Mouse (Mus musculus) heart, embryonic 15.5 days (tissue): Measurements from ENCODE around the gene Naa60. TPM values are rescaled to one million over a fixed set of nuclear protein-coding genes. Genes with fewer than 3 reads are reported as not detected.
A peak's percentile ranks its signal among the peaks of the same experiment; 100 is the strongest.

Experiments
- ATAC-seq: fragments of 200-750 bp; cut with Nextera tagmentation; replicated peaks from 2 replicates; pipeline ENCODE4 v1.8.0; 2017; ENCODE audit warnings: low read depth, moderate TSS enrichment; ENCODE audit not compliant: insufficient number of reproducible peaks, insufficient read depth, low FRiP score
- H3K27ac ChIP-seq: fragments of 300-500 bp; sonication (generic); 2 replicates; pipeline ENCODE4 v1.5.1; 2015; ENCODE audit warnings: mild to moderate bottlenecking, inconsistent platforms
- H3K27me3 ChIP-seq: fragments of 300-500 bp; sonication (generic); 2 replicates; pipeline ENCODE4 v1.6.1; 2015; ENCODE audit warnings: inconsistent platforms
- H3K36me3 ChIP-seq: fragments of 300-500 bp; sonication (generic); 2 replicates; pipeline ENCODE4 v1.6.1; 2015; ENCODE audit warnings: mild to moderate bottlenecking, inconsistent platforms
- H3K4me1 ChIP-seq: fragments of 300-500 bp; sonication (generic); replicated peaks from 2 replicates; pipeline ENCODE4 v1.6.1; 2015; ENCODE audit warnings: inconsistent platforms
- H3K4me2 ChIP-seq: fragments of 300-500 bp; sonication (generic); 2 replicates; pipeline ENCODE4 v1.6.1; 2015; ENCODE audit warnings: inconsistent platforms, mild to moderate bottlenecking, moderate library complexity
- H3K4me3 ChIP-seq: fragments of 300-500 bp; sonication (generic); 2 replicates; pipeline ENCODE4 v1.5.1; 2015; ENCODE audit warnings: mild to moderate bottlenecking, inconsistent platforms
- H3K9ac ChIP-seq: fragments of 300-500 bp; sonication (generic); 2 replicates; pipeline ENCODE4 v1.6.1; 2015; ENCODE audit warnings: mild to moderate bottlenecking, inconsistent platforms
- H3K9me3 ChIP-seq: fragments of 300-500 bp; sonication (generic); replicated peaks from 2 replicates; pipeline ENCODE4 v1.6.1; 2016; ENCODE audit warnings: inconsistent platforms
- WGBS: fragments of 180-500 bp; shearing (Covaris S2); methylation state at CpG from one replicate; pipeline ENCODE4 v1.1.7; 2015; ENCODE audit warnings: mixed read lengths; 5-methylcytosine and 5-hydroxymethylcytosine counted together
- polyA plus RNA-seq: library from polyadenylated mRNA; unstranded; fragments of >200 nt; fragmentation: Nextera tagmentation; extraction: Ambion mirVana; gene quantifications from 2 replicates; pipeline ENCODE4 v1.2.1, GENCODE M21; 2015

The Naa60 gene
- polyA plus RNA-seq, result 29.6 and 40.6 TPM in 2 replicates

GRCm38 (mm10) chr16:3872216-3873047 is at the start of gene Naa60:
Naa60 (plus strand) TSS chr16:3872375.
- peak within 1 kb of the TSS; percentile 59 for H3K4me3 ChIP-seq
- H3K27me3 ChIP-seq, result no peaks in the 10 kb centered on the region
- H3K4me1 ChIP-seq, result peaks cover 15% of the 10 kb centered on the region
- H3K36me3 ChIP-seq, result peaks cover 11% of the 10 kb centered on the region
- peak within 1 kb of the TSS; percentile 60 for H3K9ac ChIP-seq
- 4% methylated on average over 47 of the region's 47 CpGs for WGBS
- peak within 1 kb of the TSS; percentile 63 for H3K27ac ChIP-seq
- H3K4me2 ChIP-seq, result peak within 1 kb of the TSS; percentile 86
- H3K9me3 ChIP-seq, result no peaks in the 10 kb centered on the region
- peak; percentile 99 for ATAC-seq

- no peaks in the 10 kb centered on the region for H3K27me3 ChIP-seq
- H3K9me3 ChIP-seq, result no peaks in the 10 kb centered on the region
- H3K4me1 ChIP-seq, result no peaks in the 10 kb centered on the region
- H3K27ac ChIP-seq, result no peak overlapping the region
- H3K9ac ChIP-seq, result no peak overlapping the region
- ATAC-seq, result no peak
- no peaks in the 10 kb centered on the region for H3K36me3 ChIP-seq
- H3K4me3 ChIP-seq, result no peak overlapping the region
- 62% methylated on average over 3 of the region's 3 CpGs for WGBS
- no peak overlapping the region for H3K4me2 ChIP-seq
Measured at GRCm38 (mm10) chr16:3828021-3828420, 44.2 kb upstream of the Naa60 start.

GRCm38 (mm10) chr16:3829727-3830126 is 42.4 kb upstream of the Naa60 start:
- no peaks in the 10 kb centered on the region for H3K27me3 ChIP-seq
- H3K9me3 ChIP-seq, result no peaks in the 10 kb centered on the region
- no peaks in the 10 kb centered on the region for H3K4me1 ChIP-seq
- no peak overlapping the region for H3K9ac ChIP-seq
- no peak overlapping the region for H3K4me2 ChIP-seq
- no peak overlapping the region for H3K27ac ChIP-seq
- H3K4me3 ChIP-seq, result no peak overlapping the region
- no peaks in the 10 kb centered on the region for H3K36me3 ChIP-seq
- ATAC-seq, result no peak
- WGBS, result 79% methylated on average over 2 of the region's 2 CpGs

- ATAC-seq, result no peak
- Histone ChIP-seq H3K27me3 (no peaks in the 10 kb centered on the region), H3K36me3 (no peaks in the 10 kb centered on the region), H3K9ac (no peak within 1 kb of the TSS), H3K27ac (no peak within 1 kb of the TSS), H3K4me1 (no peaks in the 10 kb centered on the region), H3K9me3 (no peaks in the 10 kb centered on the region), H3K4me2 (no peak within 1 kb of the TSS), H3K4me3 (no peak within 1 kb of the TSS)
Measured at GRCm38 (mm10) chr16:3830588-3831109, 41.5 kb upstream of the Naa60 start, which contains the start of gene Olfr15. Olfr15 (plus strand) TSS chr16:3830878.

GRCm38 (mm10) chr16:3835461-3835860 is 36.7 kb upstream of the Naa60 start:
- no peak overlapping the region for H3K9ac ChIP-seq
- 77% methylated on average over 2 of the region's 2 CpGs for WGBS
- H3K9me3 ChIP-seq, result no peaks in the 10 kb centered on the region
- no peak for ATAC-seq
- no peaks in the 10 kb centered on the region for H3K36me3 ChIP-seq
- no peak overlapping the region for H3K4me2 ChIP-seq
- peaks cover 7% of the 10 kb centered on the region; the same call in 1 of the 2 replicates for H3K27me3 ChIP-seq
- no peak overlapping the region for H3K27ac ChIP-seq
- H3K4me1 ChIP-seq, result no peaks in the 10 kb centered on the region
- no peak overlapping the region for H3K4me3 ChIP-seq

GRCm38 (mm10) chr16:3839157-3839885 is 32.9 kb upstream of the Naa60 start:
- H3K4me1 ChIP-seq, result no peaks in the 10 kb centered on the region
- WGBS, result 42% methylated on average over 17 of the region's 17 CpGs
- H3K9me3 ChIP-seq, result no peaks in the 10 kb centered on the region
- H3K27me3 ChIP-seq, result peaks cover 7% of the 10 kb centered on the region; the same call in 1 of the 2 replicates
- ATAC-seq, result no peak
- no peak overlapping the region for H3K9ac ChIP-seq
- no peak overlapping the region for H3K4me3 ChIP-seq
- H3K4me2 ChIP-seq, result no peak overlapping the region
- H3K36me3 ChIP-seq, result no peaks in the 10 kb centered on the region
- no peak overlapping the region for H3K27ac ChIP-seq

GRCm38 (mm10) chr16:3842989-3843388 is 29.2 kb upstream of the Naa60 start:
- Histone ChIP-seq H3K27ac (no peak overlapping the region), H3K36me3 (no peaks in the 10 kb centered on the region), H3K4me1 (peaks cover 7% of the 10 kb centered on the region), H3K9me3 (no peaks in the 10 kb centered on the region), H3K4me3 (no peak overlapping the region), H3K27me3 (peaks cover 7% of the 10 kb centered on the region; the same call in 1 of the 2 replicates), H3K9ac (no peak overlapping the region), H3K4me2 (no peak overlapping the region)
- WGBS, result 30% methylated on average over 4 of the region's 4 CpGs
- no peak for ATAC-seq

- Histone ChIP-seq H3K27me3 (peaks cover under 1% of the 10 kb centered on the region; the same call in 1 of the 2 replicates), H3K4me2 (no peak overlapping the region), H3K4me3 (no peak overlapping the region), H3K36me3 (no peaks in the 10 kb centered on the region), H3K27ac (no peak overlapping the region), H3K9me3 (no peaks in the 10 kb centered on the region), H3K9ac (no peak overlapping the region), H3K4me1 (peaks cover 8% of the 10 kb centered on the region)
- 46% methylated on average over 1 of the region's 1 CpGs for WGBS
- no peak for ATAC-seq
Measured at GRCm38 (mm10) chr16:3843796-3844195, 28.4 kb upstream of the Naa60 start.

- no peaks in the 10 kb centered on the region for H3K27me3 ChIP-seq
- WGBS, result 2% methylated on average over 38 of the region's 38 CpGs
- no peaks in the 10 kb centered on the region for H3K36me3 ChIP-seq
- H3K4me2 ChIP-seq, result peak within 1 kb of the TSS; percentile 68
- peaks cover 8% of the 10 kb centered on the region for H3K4me1 ChIP-seq
- peak within 1 kb of the TSS; percentile 78 for H3K9ac ChIP-seq
- no peaks in the 10 kb centered on the region for H3K9me3 ChIP-seq
- peak; percentile 100 for ATAC-seq
- peak within 1 kb of the TSS; percentile 56 for H3K27ac ChIP-seq
- H3K4me3 ChIP-seq, result peak within 1 kb of the TSS; percentile 81
Measured at GRCm38 (mm10) chr16:3846711-3847518, 25.3 kb upstream of the Naa60 start, which contains the start of gene Zfp174. Zfp174 (plus strand) TSS chr16:3847268.

- Histone ChIP-seq H3K27ac (no peak overlapping the region), H3K36me3 (no peaks in the 10 kb centered on the region), H3K9ac (peak overlapping the region; percentile 78; the same call in 1 of the 2 replicates), H3K9me3 (no peaks in the 10 kb centered on the region), H3K4me1 (peaks cover 8% of the 10 kb centered on the region), H3K4me2 (peak overlapping the region; percentile 68), H3K4me3 (peak overlapping the region; percentile 81), H3K27me3 (no peaks in the 10 kb centered on the region)
- ATAC-seq, result no peak
- 65% methylated on average over 4 of the region's 4 CpGs for WGBS
Measured at GRCm38 (mm10) chr16:3847871-3848270, 24.3 kb upstream of the Naa60 start.
